Mouse (Mus musculus) 416B (cell line): Measurements from ENCODE around the gene Kif15.

Experiments
- DNase-seq: peaks from one replicate; pipeline ENCODE4 v3.0.0; 2011; ENCODE audit warnings: low read depth

The Kif15 gene

GRCm38 (mm10) chr9:122950643-122951475 lies at the start of gene Kif15, which contains the start of gene 1110059G10Rik:
Kif15 (plus strand) TSS chr9:122951046.
1110059G10Rik (minus strand) TSS chr9:122951000.
- DNase-seq = peak; percentile 94

GRCm38 (mm10) chr9:122901047-122901446 lies 49.8 kb upstream of the Kif15 start:
- no peak for DNase-seq

GRCm38 (mm10) chr9:122902717-122903535 lies 47.9 kb upstream of the Kif15 start:
- no peak for DNase-seq

GRCm38 (mm10) chr9:122922436-122922835 lies 28.4 kb upstream of the Kif15 start:
- no peak for DNase-seq

GRCm38 (mm10) chr9:122922936-122923381 lies 27.9 kb upstream of the Kif15 start, which contains the start of gene Zfp105:
Zfp105 (plus strand) TSS chr9:122923072.
- no peak for DNase-seq

GRCm38 (mm10) chr9:122928915-122929314 lies 21.9 kb upstream of the Kif15 start:
- no peak for DNase-seq

GRCm38 (mm10) chr9:122998406-122999192 lies 47.8 kb downstream of the Kif15 start:
- DNase-seq = peak; percentile 86

GRCm38 (mm10) chr9:122999193-122999586 lies 48.3 kb downstream of the Kif15 start:
- DNase-seq = no peak

- peak; percentile 64 for DNase-seq
Measured at GRCm38 (mm10) chr9:123004718-123005117, 53.9 kb downstream of the Kif15 start.

GRCm38 (mm10) chr9:123006071-123006470 lies 55.2 kb downstream of the Kif15 start:
- DNase-seq = no peak

GRCm38 (mm10) chr9:123020995-123021631 lies 70.3 kb downstream of the Kif15 start, which contains the start of gene Tmem42:
Tmem42 (plus strand) TSS chr9:123021326.
- DNase-seq = peak; percentile 85

- no peak for DNase-seq
Measured at GRCm38 (mm10) chr9:123021636-123022379, 71.0 kb downstream of the Kif15 start.

- DNase-seq = peak; percentile 86
Measured at GRCm38 (mm10) chr9:123024201-123024600, 73.4 kb downstream of the Kif15 start.

- no peak for DNase-seq
Measured at GRCm38 (mm10) chr9:123031496-123032246, 80.8 kb downstream of the Kif15 start.

GRCm38 (mm10) chr9:123034426-123034825 lies 83.6 kb downstream of the Kif15 start, which contains the start of gene Tgm4:
Tgm4 (plus strand) TSS chr9:123034726.
- DNase-seq = no peak

- DNase-seq = peak; percentile 58
Measured at GRCm38 (mm10) chr9:123047665-123048064, 96.8 kb downstream of the Kif15 start.

- DNase-seq = peak; percentile 95
Measured at GRCm38 (mm10) chr9:123058724-123059292, 108.0 kb downstream of the Kif15 start.

- DNase-seq = no peak
Measured at GRCm38 (mm10) chr9:123060172-123060571, 109.3 kb downstream of the Kif15 start.
